Mouse (Mus musculus) embryonic facial prominence, embryonic 13.5 days (tissue): ENCODE data around the gene Icosl. TPM values are rescaled to one million over a fixed set of nuclear protein-coding genes. Genes with fewer than 3 reads are reported as not detected.

Experiments
- ATAC-seq: fragments of 200-750 bp; cut with Nextera tagmentation; 2 replicates; pipeline ENCODE4 v1.8.0; 2017; ENCODE audit warnings: low read depth; ENCODE audit not compliant: insufficient number of reproducible peaks, insufficient read depth, low FRiP score, low TSS enrichment
- H3K27ac ChIP-seq: fragments of 300-500 bp; sonication (generic); 2 replicates; pipeline ENCODE4 v1.5.1; 2015; ENCODE audit warnings: moderate library complexity, mild to moderate bottlenecking, inconsistent platforms
- H3K27me3 ChIP-seq: fragments of 300-500 bp; sonication (generic); 2 replicates; pipeline ENCODE4 v1.6.1; 2015; ENCODE audit warnings: mild to moderate bottlenecking, inconsistent platforms
- H3K36me3 ChIP-seq: fragments of 300-500 bp; sonication (generic); 2 replicates; pipeline ENCODE4 v1.6.1; 2015; ENCODE audit warnings: mild to moderate bottlenecking, inconsistent platforms
- H3K4me1 ChIP-seq: fragments of 300-500 bp; sonication (generic); 2 replicates; pipeline ENCODE4 v1.6.1; 2015; ENCODE audit warnings: inconsistent platforms
- H3K4me2 ChIP-seq: fragments of 300-500 bp; sonication (generic); 2 replicates; pipeline ENCODE4 v1.6.1; 2015; ENCODE audit warnings: moderate library complexity, mild to moderate bottlenecking, inconsistent platforms
- H3K4me3 ChIP-seq: fragments of 300-500 bp; sonication (generic); 2 replicates; pipeline ENCODE4 v1.5.1; 2015; ENCODE audit warnings: mild to moderate bottlenecking, inconsistent platforms
- H3K9ac ChIP-seq: fragments of 300-500 bp; sonication (generic); 2 replicates; pipeline ENCODE4 v1.6.1; 2015; ENCODE audit warnings: mild to moderate bottlenecking, inconsistent platforms
- H3K9me3 ChIP-seq: fragments of 300-500 bp; sonication (generic); 2 replicates; pipeline ENCODE4 v1.6.1; 2016; ENCODE audit warnings: inconsistent platforms
- WGBS: fragments of 180-500 bp; shearing (Covaris S2); methylation state at CpG from one replicate; pipeline ENCODE4 v1.1.7; 2015; ENCODE audit warnings: mixed read lengths; 5-methylcytosine and 5-hydroxymethylcytosine counted together
- polyA plus RNA-seq: library from polyadenylated mRNA; unstranded; fragments of >200 nt; fragmentation: Nextera tagmentation; extraction: Ambion mirVana; gene quantifications from 2 replicates; pipeline ENCODE4 v1.2.1, GENCODE M21; 2015

Icosl gene
- polyA plus RNA-seq, 1 experiment from 2014 or later: 4.4 TPM

DNA sequence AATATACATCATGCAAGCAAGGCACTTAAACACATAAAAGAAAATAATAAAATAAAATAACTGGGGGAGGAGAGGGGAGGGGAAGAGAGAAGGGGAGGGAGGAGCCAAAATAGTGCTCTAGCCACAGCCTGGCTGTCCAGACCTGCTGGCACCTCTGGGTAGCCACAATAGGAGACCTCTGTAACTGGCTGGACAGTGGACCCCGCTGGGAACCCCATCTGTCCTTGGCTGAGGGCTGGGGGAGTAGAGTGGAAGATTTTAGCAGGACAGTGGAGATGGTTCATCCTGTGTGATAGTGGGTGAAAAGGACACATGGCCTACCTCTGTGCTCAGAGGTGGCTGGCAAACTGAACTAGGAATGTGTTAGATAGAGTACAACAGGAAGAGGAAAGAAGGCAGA is 24.6 kb upstream of the Icosl start:
- no peak overlapping the region for H3K9ac ChIP-seq
- H3K27me3 ChIP-seq: peaks cover 5% of the 10 kb centered on the region
- no peak for ATAC-seq
- no peaks in the 10 kb centered on the region for H3K9me3 ChIP-seq
- no peak overlapping the region for H3K4me3 ChIP-seq
- peaks cover 13% of the 10 kb centered on the region for H3K4me1 ChIP-seq
- H3K4me2 ChIP-seq: no peak overlapping the region
- H3K27ac ChIP-seq: no peak overlapping the region
- no peaks in the 10 kb centered on the region for H3K36me3 ChIP-seq
- 55% methylated on average over 1 of the region's 1 CpGs for WGBS

DNA sequence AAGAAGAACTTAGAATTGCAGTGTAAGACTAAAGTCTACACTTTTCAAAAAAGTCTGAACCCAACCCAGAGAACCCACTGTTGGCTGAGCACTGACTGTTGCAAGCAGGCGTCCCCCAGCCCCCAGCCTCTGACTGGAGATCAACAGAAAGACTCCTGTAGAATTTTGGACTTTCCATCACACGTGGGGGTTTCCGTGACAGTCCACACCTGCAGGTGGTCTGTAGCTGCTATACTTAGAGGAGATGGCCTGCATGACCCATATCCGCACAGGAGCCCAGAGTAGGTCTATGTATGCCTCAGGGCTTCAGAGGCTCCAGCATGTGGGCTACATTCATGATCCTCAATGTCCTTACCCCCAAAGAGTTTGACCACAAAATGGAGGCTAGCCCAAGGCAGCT is 22.7 kb upstream of the Icosl start:
- peaks cover 5% of the 10 kb centered on the region for H3K27me3 ChIP-seq
- no peak overlapping the region for H3K9ac ChIP-seq
- H3K36me3 ChIP-seq: no peaks in the 10 kb centered on the region
- H3K27ac ChIP-seq: no peak overlapping the region
- peaks cover 13% of the 10 kb centered on the region for H3K4me1 ChIP-seq
- H3K4me3 ChIP-seq: no peak overlapping the region
- 82% methylated on average over 4 of the region's 4 CpGs for WGBS
- ATAC-seq: no peak
- H3K9me3 ChIP-seq: no peaks in the 10 kb centered on the region
- H3K4me2 ChIP-seq: no peak overlapping the region

- Histone ChIP-seq H3K27ac (no peak overlapping the region), H3K9ac (no peak overlapping the region), H3K36me3 (no peaks in the 10 kb centered on the region), H3K4me1 (peaks cover 5% of the 10 kb centered on the region), H3K27me3 (peaks cover under 1% of the 10 kb centered on the region; the same call in 1 of the 2 replicates), H3K9me3 (no peaks in the 10 kb centered on the region), H3K4me3 (no peak overlapping the region), H3K4me2 (no peak overlapping the region)
- 75% methylated on average over 10 of the region's 10 CpGs for WGBS
- ATAC-seq: no peak
These were observed 20.9 kb upstream of the Icosl start for GRCm38 (mm10) chr10:78048061-78048730.

GRCm38 (mm10) chr10:78049519-78050035 is 19.5 kb upstream of the Icosl start:
- Histone ChIP-seq H3K27me3 (no peaks in the 10 kb centered on the region; the same call in 1 of the 2 replicates), H3K36me3 (no peaks in the 10 kb centered on the region), H3K9ac (no peak overlapping the region), H3K9me3 (no peaks in the 10 kb centered on the region), H3K4me3 (no peak overlapping the region), H3K4me2 (no peak overlapping the region), H3K27ac (no peak overlapping the region), H3K4me1 (peaks cover 3% of the 10 kb centered on the region; the same call in 1 of the 2 replicates)
- ATAC-seq: no peak
- 60% methylated on average over 11 of the region's 11 CpGs for WGBS

GRCm38 (mm10) chr10:78054633-78055565 is 14.2 kb upstream of the Icosl start:
- 54% methylated on average over 19 of the region's 19 CpGs for WGBS
- ATAC-seq: 0 out of 2 replicates have a peak, but pooled peaks have one; percentile 43
- H3K36me3 ChIP-seq: no peaks in the 10 kb centered on the region

DNA sequence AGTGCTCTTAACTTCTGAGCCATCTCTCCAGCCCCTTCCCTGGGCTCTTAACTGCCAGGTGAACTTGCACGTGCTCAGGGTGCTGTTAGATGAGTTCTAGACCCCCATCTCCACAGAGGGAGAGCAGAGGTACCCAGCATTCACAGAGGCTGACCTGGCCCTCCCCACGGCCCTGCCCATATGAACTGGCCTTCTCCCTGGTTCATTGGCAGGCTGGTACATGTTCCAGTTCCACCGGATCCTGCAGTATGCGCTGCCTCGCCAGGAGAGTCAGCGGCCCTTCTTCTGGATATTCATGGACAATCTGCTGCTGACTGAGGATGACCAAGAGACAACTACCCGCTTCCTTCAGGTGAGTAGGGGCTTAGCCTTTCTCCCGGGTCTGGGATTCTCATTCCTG is 12.0 kb upstream of the Icosl start:
- peaks cover 10% of the 10 kb centered on the region; the same call in 1 of the 2 replicates for H3K4me1 ChIP-seq
- no peak overlapping the region for H3K4me2 ChIP-seq
- no peaks in the 10 kb centered on the region for H3K36me3 ChIP-seq
- H3K27me3 ChIP-seq: no peaks in the 10 kb centered on the region; the same call in 1 of the 2 replicates
- no peak overlapping the region for H3K27ac ChIP-seq
- WGBS: 85% methylated on average over 8 of the region's 8 CpGs
- no peak overlapping the region for H3K9ac ChIP-seq
- H3K9me3 ChIP-seq: no peaks in the 10 kb centered on the region
- no peak overlapping the region for H3K4me3 ChIP-seq
- ATAC-seq: no peak

More at GRCm38 (mm10) chr10:78054633-78055565, 14.2 kb upstream of the Icosl start:
- Histone ChIP-seq H3K27me3 (no peaks in the 10 kb centered on the region; the same call in 1 of the 2 replicates), H3K4me3 (no peak overlapping the region), H3K9me3 (no peaks in the 10 kb centered on the region), H3K4me2 (no peak overlapping the region), H3K9ac (no peak overlapping the region), H3K27ac (no peak overlapping the region), H3K4me1 (peaks cover 10% of the 10 kb centered on the region; the same call in 1 of the 2 replicates)

- WGBS: 83% methylated on average over 9 of the region's 9 CpGs
- H3K4me3 ChIP-seq: no peak overlapping the region
- H3K27me3 ChIP-seq: peaks cover 10% of the 10 kb centered on the region
- no peaks in the 10 kb centered on the region for H3K9me3 ChIP-seq
- H3K4me2 ChIP-seq: no peak overlapping the region
- H3K36me3 ChIP-seq: no peaks in the 10 kb centered on the region
- H3K27ac ChIP-seq: no peak overlapping the region
- H3K9ac ChIP-seq: no peak overlapping the region
- no peaks in the 10 kb centered on the region for H3K4me1 ChIP-seq
- ATAC-seq: no peak
These were observed 6.0 kb upstream of the Icosl start for GRCm38 (mm10) chr10:78063122-78063521.

- Histone ChIP-seq H3K27ac (no peak overlapping the region), H3K9me3 (no peaks in the 10 kb centered on the region), H3K4me2 (no peak overlapping the region), H3K9ac (no peak overlapping the region), H3K4me3 (no peak overlapping the region), H3K27me3 (peaks cover 32% of the 10 kb centered on the region), H3K4me1 (0 out of 2 replicates have a peak, but pooled peaks cover 6% of the 10 kb centered on the region), H3K36me3 (no peaks in the 10 kb centered on the region)
- no peak for ATAC-seq
- WGBS: 41% methylated on average over 4 of the region's 4 CpGs
These were observed 1.9 kb upstream of the Icosl start for GRCm38 (mm10) chr10:78067226-78067625.

DNA sequence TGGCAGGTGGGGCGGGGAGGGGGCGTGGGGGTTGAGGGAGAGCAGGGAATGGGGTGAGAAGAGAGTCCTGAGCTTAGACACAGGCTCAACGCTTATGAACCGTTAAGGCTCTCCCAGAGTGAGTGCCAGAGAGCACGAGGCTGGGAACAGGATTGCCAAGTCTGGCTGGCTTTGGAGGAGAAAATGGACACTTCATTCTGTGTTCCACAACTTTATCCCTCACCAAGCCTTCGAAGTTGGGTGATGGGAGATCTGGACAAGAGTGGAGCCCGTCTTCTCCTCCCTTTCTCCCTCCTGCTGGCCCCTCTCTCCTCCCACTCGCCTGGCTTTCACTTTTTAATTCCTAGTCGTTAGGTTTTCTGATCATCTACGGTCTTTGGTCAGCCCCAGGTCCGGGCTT is 561 bp upstream of the Icosl start:
- ATAC-seq: no peak
- Histone ChIP-seq H3K9me3 (no peaks in the 10 kb centered on the region), H3K4me3 (peak overlapping the region; percentile 66), H3K36me3 (no peaks in the 10 kb centered on the region), H3K27me3 (peaks cover 32% of the 10 kb centered on the region), H3K9ac (peak overlapping the region; percentile 75; the same call in 1 of the 2 replicates), H3K4me1 (0 out of 2 replicates have a peak, but pooled peaks cover 6% of the 10 kb centered on the region), H3K4me2 (peak overlapping the region; percentile 97), H3K27ac (no peak overlapping the region)
- WGBS: 22% methylated on average over 11 of the region's 11 CpGs

- Histone ChIP-seq H3K9ac (no peak overlapping the region), H3K4me3 (no peak overlapping the region), H3K4me2 (no peak overlapping the region), H3K36me3 (no peaks in the 10 kb centered on the region), H3K27me3 (peaks cover 14% of the 10 kb centered on the region), H3K4me1 (0 out of 2 replicates have a peak, but pooled peaks cover 6% of the 10 kb centered on the region), H3K9me3 (no peaks in the 10 kb centered on the region), H3K27ac (no peak overlapping the region)
- 66% methylated on average over 4 of the region's 4 CpGs for WGBS
- ATAC-seq: no peak
These were observed 5.0 kb downstream of the Icosl start for GRCm38 (mm10) chr10:78074151-78074550.

GRCm38 (mm10) chr10:78074977-78075376 is 5.9 kb downstream of the Icosl start:
- H3K9ac ChIP-seq: no peak overlapping the region
- H3K4me2 ChIP-seq: no peak overlapping the region
- 0 out of 2 replicates have a peak, but pooled peaks cover 2% of the 10 kb centered on the region for H3K4me1 ChIP-seq
- no peak for ATAC-seq
- 80% methylated on average over 11 of the region's 11 CpGs for WGBS
- H3K27me3 ChIP-seq: peaks cover 9% of the 10 kb centered on the region
- H3K4me3 ChIP-seq: no peak overlapping the region
- no peaks in the 10 kb centered on the region for H3K36me3 ChIP-seq
- H3K9me3 ChIP-seq: no peaks in the 10 kb centered on the region
- no peak overlapping the region for H3K27ac ChIP-seq
